Mouse (Mus musculus): ENCODE measurements around the gene Perm1. TPM values are rescaled to one million over a fixed set of nuclear protein-coding genes. Genes with fewer than 3 reads are reported as not detected.

Perm1 gene
- polyA plus RNA-seq, 1 experiment from 2014 or later, result 1.4 TPM

- no peak for ATAC-seq (ENCODE audit: low FRiP score)
- no peaks in the 10 kb centered on the region for H3K36me3 ChIP-seq (ENCODE audit: control insufficient read depth, insufficient read depth, low read length)
- 88% methylated on average over 4 of the region's 4 CpGs for WGBS
Observed at GRCm38 (mm10) chr4:156208872-156209271, 6.8 kb upstream of the Perm1 start.

GRCm38 (mm10) chr4:156209963-156210635 lies 5.6 kb upstream of the Perm1 start:
- no peaks in the 10 kb centered on the region for H3K27me3 ChIP-seq (ENCODE audit: control insufficient read depth, insufficient read depth, low read length)
- no peak for DNase-seq (ENCODE audit: low spot score)
- no peak overlapping the region for H3K4me2 ChIP-seq (replicated peaks; ENCODE audit: low read depth, low read length)
- ATAC-seq (ENCODE audit: low FRiP score), result no peak
- WGBS, result 81% methylated on average over 13 of the region's 13 CpGs
- H3K9me3 ChIP-seq (ENCODE audit: control insufficient read depth, low read length), result no peaks in the 10 kb centered on the region
- H3K4me1 ChIP-seq (replicated peaks; ENCODE audit: control insufficient read depth, insufficient read depth, low read length), result no peaks in the 10 kb centered on the region
- no peak overlapping the region for H3K27ac ChIP-seq (ENCODE audit: low read depth, low read length)
- no peak overlapping the region for H3K4me3 ChIP-seq (ENCODE audit: low read depth, low read length)
- H3K36me3 ChIP-seq (ENCODE audit: control insufficient read depth, insufficient read depth, low read length), result no peaks in the 10 kb centered on the region
- no peak overlapping the region for H3K9ac ChIP-seq (ENCODE audit: low read depth, low read length)

More at GRCm38 (mm10) chr4:156208872-156209271, 6.8 kb upstream of the Perm1 start:
- Histone ChIP-seq H3K4me1 (replicated peaks; ENCODE audit: control insufficient read depth, insufficient read depth, low read length) (0 out of 2 replicates have a peak, but pooled peaks cover 3% of the 10 kb centered on the region), H3K4me2 (replicated peaks; ENCODE audit: low read depth, low read length) (no peak overlapping the region), H3K9ac (ENCODE audit: low read depth, low read length) (no peak overlapping the region), H3K4me3 (ENCODE audit: low read depth, low read length) (no peak overlapping the region), H3K9me3 (ENCODE audit: control insufficient read depth, low read length) (no peaks in the 10 kb centered on the region), H3K27ac (ENCODE audit: low read depth, low read length) (no peak overlapping the region), H3K27me3 (ENCODE audit: control insufficient read depth, insufficient read depth, low read length) (no peaks in the 10 kb centered on the region)
- DNase-seq (ENCODE audit: low spot score), result no peak

DNA sequence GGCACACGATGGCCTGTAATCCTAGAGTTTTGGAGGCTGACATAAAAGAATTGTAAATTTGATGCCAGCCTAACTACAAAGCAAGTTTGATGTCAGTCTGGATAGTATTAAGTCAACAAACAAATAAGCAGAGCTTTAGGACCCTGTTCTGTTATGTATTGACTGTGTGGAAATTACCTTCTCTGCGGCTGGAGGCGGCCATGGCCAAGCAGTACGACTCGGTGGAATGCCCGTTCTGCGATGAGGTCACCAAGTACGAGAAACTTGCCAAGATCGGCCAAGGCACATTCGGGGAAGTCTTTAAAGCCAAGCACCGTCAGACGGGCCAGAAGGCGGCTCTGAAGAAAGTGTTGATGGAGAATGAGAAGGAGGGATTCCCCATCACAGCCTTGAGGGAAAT lies 2.5 kb upstream of the Perm1 start:
- Histone ChIP-seq H3K9ac (ENCODE audit: low read depth, low read length) (no peak overlapping the region), H3K4me1 (replicated peaks; ENCODE audit: control insufficient read depth, insufficient read depth, low read length) (no peaks in the 10 kb centered on the region), H3K4me3 (ENCODE audit: low read depth, low read length) (no peak overlapping the region), H3K27me3 (ENCODE audit: control insufficient read depth, insufficient read depth, low read length) (no peaks in the 10 kb centered on the region), H3K36me3 (ENCODE audit: control insufficient read depth, insufficient read depth, low read length) (no peaks in the 10 kb centered on the region), H3K27ac (ENCODE audit: low read depth, low read length) (no peak overlapping the region), H3K4me2 (replicated peaks; ENCODE audit: low read depth, low read length) (no peak overlapping the region), H3K9me3 (ENCODE audit: control insufficient read depth, low read length) (no peaks in the 10 kb centered on the region)
- 94% methylated on average over 13 of the region's 13 CpGs for WGBS
- DNase-seq (ENCODE audit: low spot score) (no peak), ATAC-seq (ENCODE audit: low FRiP score) (no peak)

DNA sequence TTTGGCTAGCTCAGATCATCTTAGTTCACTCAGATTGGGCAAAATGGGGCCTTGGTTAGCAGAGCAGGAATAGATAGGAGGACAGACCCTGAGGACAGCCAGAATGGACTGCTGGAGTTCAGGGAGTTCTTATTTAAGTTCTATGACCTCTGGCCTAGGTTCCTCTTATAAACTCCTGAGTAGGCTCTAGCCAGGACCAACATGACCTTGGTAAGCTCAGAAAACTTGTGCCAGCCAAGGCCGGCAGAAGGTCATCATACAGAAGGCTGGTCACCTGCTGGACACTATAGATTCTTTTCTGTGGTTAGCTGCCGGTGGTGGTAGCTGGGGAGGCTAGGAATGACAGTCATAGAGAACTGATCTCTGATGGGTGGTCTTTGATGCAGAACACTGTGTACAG lies 528 bp downstream of the Perm1 start:
- ATAC-seq (ENCODE audit: low FRiP score), result no peak
- WGBS, result 98% methylated on average over 2 of the region's 2 CpGs

GRCm38 (mm10) chr4:156217022-156217669 lies 1.5 kb downstream of the Perm1 start:
- no peak overlapping the region for H3K27ac ChIP-seq (ENCODE audit: low read depth, low read length)
- WGBS, result 83% methylated on average over 15 of the region's 16 CpGs
- no peak overlapping the region for H3K4me2 ChIP-seq (replicated peaks; ENCODE audit: low read depth, low read length)
- no peaks in the 10 kb centered on the region for H3K9me3 ChIP-seq (ENCODE audit: control insufficient read depth, low read length)
- DNase-seq (ENCODE audit: low spot score) (no peak), ATAC-seq (ENCODE audit: low FRiP score) (no peak)
- no peaks in the 10 kb centered on the region for H3K27me3 ChIP-seq (ENCODE audit: control insufficient read depth, insufficient read depth, low read length)
- H3K9ac ChIP-seq (ENCODE audit: low read depth, low read length), result no peak overlapping the region
- H3K36me3 ChIP-seq (ENCODE audit: control insufficient read depth, insufficient read depth, low read length), result no peaks in the 10 kb centered on the region
- no peak overlapping the region for H3K4me3 ChIP-seq (ENCODE audit: low read depth, low read length)
- H3K4me1 ChIP-seq (replicated peaks; ENCODE audit: control insufficient read depth, insufficient read depth, low read length), result no peaks in the 10 kb centered on the region

More for the DNA sequence above, 528 bp downstream of the Perm1 start:
- Histone ChIP-seq H3K4me3 (ENCODE audit: low read depth, low read length) (no peak overlapping the region), H3K9me3 (ENCODE audit: control insufficient read depth, low read length) (no peaks in the 10 kb centered on the region), H3K36me3 (ENCODE audit: control insufficient read depth, insufficient read depth, low read length) (no peaks in the 10 kb centered on the region), H3K9ac (ENCODE audit: low read depth, low read length) (no peak overlapping the region), H3K4me2 (replicated peaks; ENCODE audit: low read depth, low read length) (no peak overlapping the region), H3K27ac (ENCODE audit: low read depth, low read length) (no peak overlapping the region), H3K27me3 (ENCODE audit: control insufficient read depth, insufficient read depth, low read length) (no peaks in the 10 kb centered on the region), H3K4me1 (replicated peaks; ENCODE audit: control insufficient read depth, insufficient read depth, low read length) (no peaks in the 10 kb centered on the region)
- DNase-seq (ENCODE audit: low spot score), result no peak

- no peak overlapping the region for H3K27ac ChIP-seq (ENCODE audit: low read depth, low read length)
- no peak overlapping the region for H3K4me2 ChIP-seq (replicated peaks; ENCODE audit: low read depth, low read length)
- H3K9ac ChIP-seq (ENCODE audit: low read depth, low read length), result no peak overlapping the region
- H3K4me1 ChIP-seq (replicated peaks; ENCODE audit: control insufficient read depth, insufficient read depth, low read length), result no peaks in the 10 kb centered on the region
- DNase-seq (ENCODE audit: low spot score) (no peak), ATAC-seq (ENCODE audit: low FRiP score) (no peak)
- no peaks in the 10 kb centered on the region for H3K36me3 ChIP-seq (ENCODE audit: control insufficient read depth, insufficient read depth, low read length)
- no peak overlapping the region for H3K4me3 ChIP-seq (ENCODE audit: low read depth, low read length)
- H3K27me3 ChIP-seq (ENCODE audit: control insufficient read depth, insufficient read depth, low read length), result no peaks in the 10 kb centered on the region
- no peaks in the 10 kb centered on the region for H3K9me3 ChIP-seq (ENCODE audit: control insufficient read depth, low read length)
- WGBS, result 80% methylated on average over 16 of the region's 16 CpGs
Observed at GRCm38 (mm10) chr4:156217838-156218237, 2.2 kb downstream of the Perm1 start.

- H3K4me2 ChIP-seq (replicated peaks; ENCODE audit: low read depth, low read length), result no peak overlapping the region
- H3K4me1 ChIP-seq (replicated peaks; ENCODE audit: control insufficient read depth, insufficient read depth, low read length), result no peaks in the 10 kb centered on the region
- no peaks in the 10 kb centered on the region for H3K27me3 ChIP-seq (ENCODE audit: control insufficient read depth, insufficient read depth, low read length)
- H3K27ac ChIP-seq (ENCODE audit: low read depth, low read length), result no peak overlapping the region
- no peak overlapping the region for H3K9ac ChIP-seq (ENCODE audit: low read depth, low read length)
- H3K9me3 ChIP-seq (ENCODE audit: control insufficient read depth, low read length), result no peaks in the 10 kb centered on the region
- ATAC-seq (ENCODE audit: low FRiP score), result no peak
- H3K4me3 ChIP-seq (ENCODE audit: low read depth, low read length), result no peak overlapping the region
- H3K36me3 ChIP-seq (ENCODE audit: control insufficient read depth, insufficient read depth, low read length), result no peaks in the 10 kb centered on the region
- no peak for DNase-seq (ENCODE audit: low spot score)
- 90% methylated on average over 11 of the region's 11 CpGs for WGBS
Observed at GRCm38 (mm10) chr4:156219936-156220335, 4.3 kb downstream of the Perm1 start.

- H3K27ac ChIP-seq (ENCODE audit: low read depth, low read length), result no peak overlapping the region
- H3K9ac ChIP-seq (ENCODE audit: low read depth, low read length), result no peak overlapping the region
- DNase-seq (ENCODE audit: low spot score), result no peak
- no peak for ATAC-seq (ENCODE audit: low FRiP score)
- no peaks in the 10 kb centered on the region for H3K4me1 ChIP-seq (replicated peaks; ENCODE audit: control insufficient read depth, insufficient read depth, low read length)
- no peaks in the 10 kb centered on the region for H3K27me3 ChIP-seq (ENCODE audit: control insufficient read depth, insufficient read depth, low read length)
- H3K4me2 ChIP-seq (replicated peaks; ENCODE audit: low read depth, low read length), result no peak overlapping the region
- H3K9me3 ChIP-seq (ENCODE audit: control insufficient read depth, low read length), result no peaks in the 10 kb centered on the region
- 0 out of 2 replicates have a peak, but pooled peaks cover under 1% of the 10 kb centered on the region for H3K36me3 ChIP-seq (ENCODE audit: control insufficient read depth, insufficient read depth, low read length)
- no peak overlapping the region for H3K4me3 ChIP-seq (ENCODE audit: low read depth, low read length)
- 91% methylated on average over 2 of the region's 2 CpGs for WGBS
Observed at GRCm38 (mm10) chr4:156224276-156224675, 8.6 kb downstream of the Perm1 start.
